9 mouse cellular contexts compared by ENCODE assay signal in genomic region chr14:55536116-55536745, GRCm38 (mm10). TPM values are rescaled to one million over a fixed set of nuclear protein-coding genes. Genes with fewer than 3 reads are reported as not detected.
DNase-seq lines count a peak whose midpoint lies in the region; ATAC-seq lines count a peak whose summit lies in the region.
"Had no signal": no experiment of that assay in that cellular context is flagged by ENCODE, and none has a peak within 500 bp of the region (broad histone marks: within the 10 kb centered on the region; RNA-seq: fewer than 3 reads in every experiment).

No protein-coding gene starts in this region.

- H3K27ac ChIP-seq in hindbrain, embryonic 10.5 days, result no peak overlapping the region
- no peak overlapping the region for H3K27ac ChIP-seq in hindbrain, embryonic 12.5 days
- H3K27ac ChIP-seq: embryonic facial prominence, embryonic 12.5 days had no signal

- no peaks in the 10 kb centered on the region for H3K27me3 ChIP-seq in hindbrain, embryonic 10.5 days (ENCODE audit: insufficient read depth, poor library complexity, severe bottlenecking)
- no peaks in the 10 kb centered on the region for H3K27me3 ChIP-seq in hindbrain, embryonic 12.5 days
- H3K27me3 ChIP-seq: embryonic facial prominence, embryonic 12.5 days had no signal

- no peak overlapping the region for H3K9ac ChIP-seq in hindbrain, embryonic 12.5 days
- H3K9ac ChIP-seq: embryonic facial prominence, embryonic 12.5 days had no signal

- no peak overlapping the region for H3K4me2 ChIP-seq in hindbrain, embryonic 12.5 days (replicated peaks)
- H3K4me2 ChIP-seq: embryonic facial prominence, embryonic 12.5 days had no signal

- no peak overlapping the region for H3K4me3 ChIP-seq in hindbrain, embryonic 10.5 days
- H3K4me3 ChIP-seq in hindbrain, embryonic 12.5 days, result no peak overlapping the region
- H3K4me3 ChIP-seq: embryonic facial prominence, embryonic 12.5 days had no signal

- 55% methylated on average over 6 of the region's 6 CpGs for WGBS in hindbrain, embryonic 10.5 days
- 52% methylated on average over 6 of the region's 6 CpGs for WGBS in hindbrain, embryonic 12.5 days

- H3K9me3 ChIP-seq in hindbrain, embryonic 10.5 days, result no peaks in the 10 kb centered on the region
- no peaks in the 10 kb centered on the region for H3K9me3 ChIP-seq in hindbrain, embryonic 12.5 days (replicated peaks)
- H3K9me3 ChIP-seq: embryonic facial prominence, embryonic 12.5 days had no signal

- peak; percentile 42 for DNase-seq in hindbrain, embryonic 10.5 days (ENCODE audit: low spot score)
- DNase-seq in urinary bladder, postnatal 14 days (ENCODE audit: low spot score), result peak; percentile 53
- DNase-seq in urinary bladder, adult 2 months (ENCODE audit: low spot score), result no peak
- DNase-seq in embryo, embryonic 10 days (ENCODE audit: low spot score), result peak; percentile 61
- peak; percentile 45 for DNase-seq in lung, postnatal 14 days
- peak; percentile 71 for DNase-seq in thymus, postnatal 4 days

- peaks cover 18% of the 10 kb centered on the region for H3K4me1 ChIP-seq in hindbrain, embryonic 10.5 days (replicated peaks)
- peaks cover 19% of the 10 kb centered on the region for H3K4me1 ChIP-seq in hindbrain, embryonic 12.5 days

- H3K36me3 ChIP-seq in hindbrain, embryonic 10.5 days, result no peaks in the 10 kb centered on the region
- H3K36me3 ChIP-seq in hindbrain, embryonic 12.5 days, result no peaks in the 10 kb centered on the region
- H3K36me3 ChIP-seq: embryonic facial prominence, embryonic 12.5 days had no signal

- ATAC-seq in hindbrain, embryonic 12.5 days (ENCODE audit: low FRiP score), result no peak
- ATAC-seq in frontal cortex, adult (ENCODE audit: low TSS enrichment), result no peak

RNA-seq across cellular contexts. Expression of gene Pck2, which starts 3.8 kb away (rescaled TPM):
- 15.4 and 18.5 TPM in 2 replicates for polyA plus RNA-seq in hindbrain, embryonic 10.5 days (2016; fragmentation: Nextera tagmentation; extraction: Ambion mirVana)
- 22.3 and 23.6 TPM in 2 replicates for polyA plus RNA-seq in hindbrain, embryonic 12.5 days (2016; fragmentation: Nextera tagmentation; extraction: Ambion mirVana)
- 44.7 and 52.2 TPM in 2 replicates for polyA plus RNA-seq in urinary bladder, adult 2 months (2012; rRNA removed)

RNA-seq across cellular contexts. Expression of gene Nrl, which starts 11.4 kb away (rescaled TPM):
- not detected in 2 replicates for polyA plus RNA-seq in hindbrain, embryonic 10.5 days (2016; fragmentation: Nextera tagmentation; extraction: Ambion mirVana)
- not detected in 2 replicates for polyA plus RNA-seq in hindbrain, embryonic 12.5 days (2016; fragmentation: Nextera tagmentation; extraction: Ambion mirVana)
- polyA plus RNA-seq in urinary bladder, adult 2 months (2012; rRNA removed), result not detected in 2 replicates
- polyA plus RNA-seq: embryonic facial prominence, embryonic 12.5 days had no signal

RNA-seq across cellular contexts. Expression of gene Dcaf11, which starts 23.6 kb away (rescaled TPM):
- polyA plus RNA-seq in hindbrain, embryonic 10.5 days (2016; fragmentation: Nextera tagmentation; extraction: Ambion mirVana), result 69.5 and 94.1 TPM in 2 replicates
- polyA plus RNA-seq in hindbrain, embryonic 12.5 days (2016; fragmentation: Nextera tagmentation; extraction: Ambion mirVana), result 104 and 106 TPM in 2 replicates
- polyA plus RNA-seq in urinary bladder, adult 2 months (2012; rRNA removed), result 87.0 and 88.2 TPM in 2 replicates

RNA-seq across cellular contexts. Expression of gene A730061H03Rik, which starts 24.0 kb away (rescaled TPM):
- 0.82 TPM in 1 of 2 replicates, not detected in the other for polyA plus RNA-seq in hindbrain, embryonic 10.5 days (2016; fragmentation: Nextera tagmentation; extraction: Ambion mirVana)
- polyA plus RNA-seq in hindbrain, embryonic 12.5 days (2016; fragmentation: Nextera tagmentation; extraction: Ambion mirVana), result 0.62 TPM in 1 of 2 replicates, not detected in the other
- 0.55 and 1.1 TPM in 2 replicates for polyA plus RNA-seq in urinary bladder, adult 2 months (2012; rRNA removed)
- polyA plus RNA-seq: embryonic facial prominence, embryonic 12.5 days had no signal

RNA-seq across cellular contexts. Expression of gene Cpne6, which starts 26.0 kb away (rescaled TPM):
- 1.1 and 1.6 TPM in 2 replicates for polyA plus RNA-seq in hindbrain, embryonic 10.5 days (2016; fragmentation: Nextera tagmentation; extraction: Ambion mirVana)
- polyA plus RNA-seq in hindbrain, embryonic 12.5 days (2016; fragmentation: Nextera tagmentation; extraction: Ambion mirVana), result 0.83 and 1.4 TPM in 2 replicates
- 2.5 and 3.0 TPM in 2 replicates for polyA plus RNA-seq in urinary bladder, adult 2 months (2012; rRNA removed)
